Mouse (Mus musculus) MEL (cell line): ENCODE results near the gene Pakap. TPM values are rescaled to one million over a fixed set of nuclear protein-coding genes. Genes with fewer than 3 reads are reported as not detected.

Source experiments
- DNase-seq: peaks from one replicate; pipeline ENCODE4 v3.0.0; 2011; ENCODE audit warnings: low read depth, low spot score
- H3K27ac ChIP-seq: 2 replicates; pipeline ENCODE4 v1.5.1; 2012; ENCODE audit warnings: low read depth, mild to moderate bottlenecking, control low read depth, low read length, moderate library complexity; ENCODE audit not compliant: control insufficient read depth
- H3K27me3 ChIP-seq, 2 experiments: fragments of 150-350 bp in 1 of 2; sonication (generic) in 1 of 2; 2 replicates each; pipeline ENCODE4 v1.6.1; 2012; ENCODE audit warnings: low read length in 2 of 2, mild to moderate bottlenecking in 2 of 2, improper control_type of control experiment in 1 of 2, moderate library complexity in 1 of 2; ENCODE audit not compliant: insufficient read depth in 2 of 2, control insufficient read depth in 1 of 2
- H3K36me3 ChIP-seq, 2 experiments: 2 replicates each; pipeline ENCODE4 v1.6.1; 2012 to 2014; ENCODE audit warnings: low read length in 2 of 2, improper control_type of control experiment in 1 of 2, inconsistent platforms in 1 of 2, mild to moderate bottlenecking in 1 of 2; ENCODE audit not compliant: insufficient read depth in 2 of 2, control insufficient read depth in 1 of 2
- H3K4me1 ChIP-seq, 2 experiments: fragments of 150-350 bp in 1 of 2; sonication (generic) in 1 of 2; 2 replicates each; pipeline ENCODE4 v1.6.1; 2012; ENCODE audit warnings: low read length in 2 of 2, improper control_type of control experiment in 1 of 2, mild to moderate bottlenecking in 1 of 2; ENCODE audit not compliant: insufficient read depth in 2 of 2, control insufficient read depth in 1 of 2
- H3K4me3 ChIP-seq, 2 experiments: fragments of 150-350 bp in 1 of 2; sonication (generic) in 1 of 2; 2 replicates each; pipeline ENCODE4 v1.5.1; 2012; ENCODE audit warnings: low read depth in 2 of 2, low read length in 2 of 2, mild to moderate bottlenecking in 2 of 2, moderate library complexity in 2 of 2, control low read depth in 1 of 2, improper control_type of control experiment in 1 of 2; ENCODE audit not compliant: control insufficient read depth in 1 of 2, insufficient read depth in 1 of 2
- H3K79me2 ChIP-seq: 2 replicates; pipeline ENCODE4 v1.6.1; 2012; ENCODE audit warnings: mild to moderate bottlenecking, low read length, moderate library complexity; ENCODE audit not compliant: control insufficient read depth, poor library complexity, insufficient read depth
- H3K9ac ChIP-seq: 2 replicates; pipeline ENCODE4 v1.6.1; 2012; ENCODE audit warnings: low read depth, mild to moderate bottlenecking, control low read depth, low read length, moderate library complexity; ENCODE audit not compliant: control insufficient read depth, poor library complexity, severe bottlenecking
- H3K9me3 ChIP-seq: fragments of 150-350 bp; sonication (generic); replicated peaks from 2 replicates; pipeline ENCODE4 v1.6.1; 2012; ENCODE audit warnings: mild to moderate bottlenecking, low read length, improper control_type of control experiment, moderate library complexity; ENCODE audit not compliant: insufficient read depth
- BHLHE40 ChIP-seq: IDR thresholded peaks from 2 replicates; pipeline ENCODE4 v1.6.1; 2012; ENCODE audit warnings: low read depth, mild to moderate bottlenecking, inconsistent platforms, low read length, improper control_type of control experiment, borderline replicate concordance
- CHD2 ChIP-seq: IDR thresholded peaks from 2 replicates; pipeline ENCODE4 v1.6.1; 2011; ENCODE audit warnings: low read length, improper control_type of control experiment
- E2F4 ChIP-seq: IDR thresholded peaks from 2 replicates; pipeline ENCODE4 v1.6.1; 2011; ENCODE audit warnings: low read depth, low read length, improper control_type of control experiment, borderline replicate concordance
- ELF1 ChIP-seq: IDR thresholded peaks from 2 replicates; pipeline ENCODE4 v1.6.1; 2014; ENCODE audit warnings: low read depth, mild to moderate bottlenecking, inconsistent platforms, low read length, improper control_type of control experiment, moderate library complexity
- ETS1 ChIP-seq: IDR thresholded peaks from 2 replicates; pipeline ENCODE4 v1.6.1; 2012; ENCODE audit warnings: low read depth, mild to moderate bottlenecking, inconsistent platforms, low read length, improper control_type of control experiment, moderate library complexity
- GATA1 ChIP-seq: IDR thresholded peaks from 2 replicates; pipeline ENCODE4 v1.6.1; 2011; ENCODE audit warnings: low read depth, low read length, improper control_type of control experiment
- HCFC1 ChIP-seq: IDR thresholded peaks from 2 replicates; pipeline ENCODE4 v1.6.1; 2012; ENCODE audit warnings: low read depth, mild to moderate bottlenecking, inconsistent platforms, low read length, improper control_type of control experiment, moderate library complexity
- KAT2A ChIP-seq: conservative IDR thresholded peaks from 2 replicates; pipeline ENCODE4 v1.6.1; 2012; ENCODE audit warnings: low read depth, low read length, improper control_type of control experiment, inconsistent platforms
- MAFK ChIP-seq: IDR thresholded peaks from 2 replicates; pipeline ENCODE4 v1.6.1; 2011; ENCODE audit warnings: low read depth, mild to moderate bottlenecking, low read length, improper control_type of control experiment, borderline replicate concordance
- MAX ChIP-seq: IDR thresholded peaks from 2 replicates; pipeline ENCODE4 v1.6.1; 2011; ENCODE audit warnings: low read length, improper control_type of control experiment
- MEF2A ChIP-seq: IDR thresholded peaks from 2 replicates; pipeline ENCODE4 v1.6.1; 2014; ENCODE audit warnings: low read depth, mild to moderate bottlenecking, inconsistent platforms, low read length, improper control_type of control experiment; ENCODE audit not compliant: poor library complexity, insufficient replicate concordance, severe bottlenecking; ENCODE audit errors: extremely low read depth
- NELFE ChIP-seq: IDR thresholded peaks from 2 replicates; pipeline ENCODE4 v1.6.1; 2011; ENCODE audit warnings: low read depth, low read length, improper control_type of control experiment
- NRF1 ChIP-seq: IDR thresholded peaks from 2 replicates; pipeline ENCODE4 v1.6.1; 2014; ENCODE audit warnings: low read depth, mild to moderate bottlenecking, inconsistent platforms, low read length, improper control_type of control experiment, moderate library complexity; ENCODE audit not compliant: poor library complexity, insufficient read depth, severe bottlenecking
- POLR2AphosphoS5 ChIP-seq: IDR thresholded peaks from 2 replicates; pipeline ENCODE4 v1.6.1; 2012; ENCODE audit warnings: low read depth, borderline replicate concordance, mild to moderate bottlenecking, inconsistent platforms, low read length, moderate library complexity, mixed read lengths
- RAD21 ChIP-seq: IDR thresholded peaks from 2 replicates; pipeline ENCODE4 v1.6.1; 2011; ENCODE audit warnings: mild to moderate bottlenecking, low read depth, low read length, improper control_type of control experiment
- SMC3 ChIP-seq: IDR thresholded peaks from 2 replicates; pipeline ENCODE4 v1.6.1; 2011; ENCODE audit warnings: low read depth, low read length, improper control_type of control experiment
- TBP ChIP-seq: IDR thresholded peaks from 2 replicates; pipeline ENCODE4 v1.8.0; 2011; ENCODE audit warnings: low read depth, low read length, improper control_type of control experiment
- TCF12 ChIP-seq: IDR thresholded peaks from 2 replicates; pipeline ENCODE4 v1.6.1; 2014; ENCODE audit warnings: low read depth, mild to moderate bottlenecking, inconsistent platforms, low read length, improper control_type of control experiment, moderate library complexity
- USF1 ChIP-seq: IDR thresholded peaks from 2 replicates; pipeline ENCODE4 v1.6.1; 2014; ENCODE audit warnings: low read depth, mild to moderate bottlenecking, inconsistent platforms, low read length, improper control_type of control experiment, moderate library complexity
- ZC3H11A ChIP-seq: IDR thresholded peaks from 2 replicates; pipeline ENCODE4 v1.6.1; 2012; ENCODE audit warnings: low read depth, mild to moderate bottlenecking, inconsistent platforms, low read length, improper control_type of control experiment
- ZNF384 ChIP-seq: IDR thresholded peaks from 2 replicates; pipeline ENCODE4 v1.6.1; 2012; ENCODE audit warnings: low read depth, mild to moderate bottlenecking, inconsistent platforms, low read length, improper control_type of control experiment
- polyA plus RNA-seq, 2 experiments: library from polyadenylated mRNA; stranded (reverse) in 1 of 2; unstranded in 1 of 2; fragments of >175 nt in 1 of 2; fragments of >200 nt in 1 of 2; gene quantifications; 2 replicates each; pipeline versions ENCODE4 v1.2.1 to v1.2.4; 2012; ENCODE audit warnings: low replicate concordance in 2 of 2, low read depth in 1 of 2; ENCODE audit not compliant: insufficient read length in 2 of 2, insufficient read depth in 1 of 2, missing spikeins in 1 of 2
- total RNA-seq: library from RNA; depleted of rRNA; stranded (reverse); fragments of 300-350 nt; gene quantifications from 2 replicates; pipeline ENCODE4 v1.2.3, GENCODE M21; 2012

Pakap gene
- total and polyA plus RNA-seq, 3 experiments, result not detected

DNA sequence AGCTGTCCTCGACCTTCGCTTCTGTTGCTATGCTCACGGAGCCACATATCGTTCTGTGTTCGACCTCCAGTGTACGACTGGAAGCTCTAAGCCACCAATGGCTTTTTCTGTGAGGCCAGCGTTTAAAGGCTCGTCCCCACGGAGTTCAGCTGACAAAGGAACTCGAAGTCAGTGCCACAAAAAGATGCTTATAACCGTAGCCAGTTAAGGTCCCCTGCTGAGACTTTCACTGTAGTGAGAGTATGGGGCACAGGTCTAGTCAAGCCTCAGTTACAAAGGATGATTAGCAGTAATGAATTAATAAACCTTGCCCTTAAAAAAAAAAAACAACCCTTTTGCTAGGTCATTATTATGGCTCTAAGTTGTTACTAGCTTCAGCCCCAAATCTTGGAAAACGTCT lies 112.2 kb downstream of the Pakap start:
- DNase-seq, result no peak
- peaks cover 0 to 5% of the 10 kb centered on the region in 2 experiments; a peak in 1 of 4 replicates for H3K27me3 ChIP-seq
- no peaks in the 10 kb centered on the region for H3K4me1 ChIP-seq
- no peak for TF ChIP-seq BHLHE40
- TF ChIP-seq USF1, result no peak
- no peak for TF ChIP-seq GATA1
- H3K79me2 ChIP-seq, result no peaks in the 10 kb centered on the region
- H3K27ac ChIP-seq, result no peak overlapping the region
- H3K4me3 ChIP-seq, result no peak overlapping the region
- no peaks in the 10 kb centered on the region for H3K9me3 ChIP-seq
- H3K36me3 ChIP-seq, result no peaks in the 10 kb centered on the region
- H3K9ac ChIP-seq, result no peak overlapping the region

DNA sequence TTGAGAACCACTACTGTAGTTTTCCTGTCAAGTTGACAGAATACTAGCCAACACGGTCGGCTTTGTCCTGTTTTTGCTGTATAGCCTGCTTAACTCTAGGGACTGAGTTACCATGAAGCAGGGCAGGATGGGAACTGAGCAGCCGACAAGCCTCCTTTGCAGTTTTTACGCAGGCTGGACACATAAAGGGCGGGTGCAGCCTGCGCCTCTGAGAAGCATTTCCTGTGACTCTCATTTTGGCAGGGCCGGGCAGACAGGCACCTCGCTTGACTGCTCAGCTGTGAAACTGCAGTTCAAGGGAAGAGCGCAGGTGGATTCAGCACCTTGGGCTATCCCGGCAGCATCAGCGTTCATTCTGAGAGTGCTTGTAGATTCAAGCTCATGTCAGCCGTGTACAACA lies 113.5 kb downstream of the Pakap start:
- DNase-seq, result no peak
- no peak overlapping the region for H3K9ac ChIP-seq
- peaks cover 0 to 5% of the 10 kb centered on the region in 2 experiments; a peak in 1 of 4 replicates for H3K27me3 ChIP-seq
- no peak overlapping the region for H3K4me3 ChIP-seq
- no peaks in the 10 kb centered on the region for H3K36me3 ChIP-seq
- H3K79me2 ChIP-seq, result no peaks in the 10 kb centered on the region
- TF ChIP-seq NELFE, result no peak
- no peak for TF ChIP-seq MAX
- no peak for TF ChIP-seq HCFC1
- no peak for TF ChIP-seq CHD2
- TF ChIP-seq TBP, result no peak
- no peak for TF ChIP-seq ELF1
- TF ChIP-seq BHLHE40, result no peak
- no peak for TF ChIP-seq ZC3H11A
- TF ChIP-seq TCF12, result no peak
- no peak for TF ChIP-seq SMC3
- no peak for TF ChIP-seq ZNF384
- TF ChIP-seq MAFK, result no peak
- TF ChIP-seq E2F4, result no peak
- no peak for TF ChIP-seq GATA1
- TF ChIP-seq RAD21, result no peak
- no peak for TF ChIP-seq MEF2A
- no peak for TF ChIP-seq NRF1
- TF ChIP-seq KAT2A, result no peak
- TF ChIP-seq POLR2AphosphoS5, result no peak
- TF ChIP-seq ETS1, result no peak
- TF ChIP-seq, all 39 proteins: peak for 0
- H3K4me1 ChIP-seq, result no peaks in the 10 kb centered on the region
- H3K9me3 ChIP-seq, result no peaks in the 10 kb centered on the region
- H3K27ac ChIP-seq, result no peak overlapping the region
